Mouse (Mus musculus) spleen, adult 2 months (tissue): ENCODE measurements at regions not wholly inside any gene's neighbourhood (a gene's known extent, or its start where the extent isn't known, plus 50 kb on each side); places are given as distances from the start of the nearest gene placed in this dataset.

ENCODE experiments used
- DNase-seq, 2 experiments: peaks; one replicate each; pipeline versions ENCODE4 v3.0.0 to v3.0.0-alpha.2; 2012 to 2021; ENCODE audit warnings: low spot score in 2 of 2, low read depth in 1 of 2
- H3K27ac ChIP-seq: fragments of 200-500 bp; 2 replicates; pipeline ENCODE4 v1.5.1; 2012; ENCODE audit warnings: low read length, inconsistent platforms; ENCODE audit not compliant: insufficient read depth
- H3K27me3 ChIP-seq: fragments of 200-500 bp; 2 replicates; pipeline ENCODE4 v1.6.1; 2012; ENCODE audit warnings: mild to moderate bottlenecking, moderate library complexity, low read length, inconsistent platforms; ENCODE audit not compliant: control insufficient read depth, insufficient read depth
- H3K36me3 ChIP-seq: fragments of 200-500 bp; 2 replicates; pipeline ENCODE4 v1.6.1; 2012; ENCODE audit warnings: mild to moderate bottlenecking, low read length, inconsistent platforms; ENCODE audit not compliant: control insufficient read depth, insufficient read depth
- H3K4me1 ChIP-seq: fragments of 200-500 bp; 2 replicates; pipeline ENCODE4 v1.6.1; 2011; ENCODE audit warnings: inconsistent platforms; ENCODE audit not compliant: control insufficient read depth, insufficient read depth, insufficient read length
- H3K4me3 ChIP-seq: fragments of 200-500 bp; 2 replicates; pipeline ENCODE4 v1.5.1; 2011; ENCODE audit warnings: mild to moderate bottlenecking, inconsistent platforms; ENCODE audit not compliant: insufficient read depth, insufficient read length; ENCODE audit errors: extremely low read depth
- CTCF ChIP-seq: fragments of 200-500 bp; IDR thresholded peaks from 2 replicates; pipeline ENCODE4 v1.5.1; 2011; ENCODE audit warnings: mild to moderate bottlenecking, inconsistent platforms; ENCODE audit not compliant: insufficient read depth, insufficient read length, insufficient replicate concordance; ENCODE audit errors: extremely low read depth
- POLR2A ChIP-seq: fragments of 200-500 bp; IDR thresholded peaks from 2 replicates; pipeline ENCODE4 v1.6.1; 2011; ENCODE audit warnings: low read depth, low read length, inconsistent platforms
- WGBS: fragments of 180-500 bp; shearing (Covaris S2); methylation state at CpG from one replicate; pipeline ENCODE4 v1.1.7; 2018; 5-methylcytosine and 5-hydroxymethylcytosine counted together

DNA sequence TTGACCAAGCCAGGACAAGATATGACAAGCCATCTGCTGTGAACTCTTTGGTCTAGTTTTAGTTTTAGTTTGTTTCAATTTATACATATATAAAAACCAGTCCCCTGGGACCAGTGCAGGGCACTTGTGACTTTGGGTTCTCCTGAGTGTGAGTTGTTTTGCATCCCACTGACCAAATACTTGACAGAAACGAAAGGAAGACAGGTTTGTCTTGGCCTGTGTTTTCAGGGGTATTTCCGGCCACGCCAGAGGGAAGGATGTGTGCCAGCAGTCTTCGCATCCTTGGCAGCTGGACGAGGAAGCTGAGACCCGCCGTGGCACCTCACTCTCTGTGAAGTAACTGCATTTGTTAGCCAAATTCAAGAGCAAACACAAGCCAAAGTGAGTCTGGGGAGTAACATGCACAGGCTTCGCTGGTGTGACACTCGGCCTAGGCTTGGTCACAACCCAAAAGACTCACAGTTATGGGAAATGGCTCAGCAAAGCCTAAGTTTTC, 101.5 kb upstream of the Egln3 start:
- 75% methylated on average over 9 of the region's 9 CpGs for WGBS
- Histone ChIP-seq H3K27ac (no peak overlapping the region), H3K36me3 (no peaks in the 10 kb centered on the region), H3K4me3 (no peak overlapping the region), H3K27me3 (no peaks in the 10 kb centered on the region), H3K4me1 (no peaks in the 10 kb centered on the region)
- no peak for DNase-seq
- no peak for TF ChIP-seq CTCF
- no peak for TF ChIP-seq POLR2A

GRCm38 (mm10) chr12:54303746-54304145, 100.1 kb upstream of the Egln3 start:
- 86% methylated on average over 8 of the region's 8 CpGs for WGBS
- no peak for DNase-seq
- H3K4me1 ChIP-seq, result no peaks in the 10 kb centered on the region
- no peaks in the 10 kb centered on the region for H3K27me3 ChIP-seq
- TF ChIP-seq POLR2A (no peak), CTCF (no peak)
- no peak overlapping the region for H3K4me3 ChIP-seq
- no peak overlapping the region for H3K27ac ChIP-seq
- no peaks in the 10 kb centered on the region for H3K36me3 ChIP-seq

- no peaks in the 10 kb centered on the region for H3K27me3 ChIP-seq
- 78% methylated on average over 5 of the region's 5 CpGs for WGBS
- no peak for TF ChIP-seq CTCF
- TF ChIP-seq POLR2A, result no peak
Observed at GRCm38 (mm10) chr12:54299506-54299905, 95.8 kb upstream of the Egln3 start.

DNA sequence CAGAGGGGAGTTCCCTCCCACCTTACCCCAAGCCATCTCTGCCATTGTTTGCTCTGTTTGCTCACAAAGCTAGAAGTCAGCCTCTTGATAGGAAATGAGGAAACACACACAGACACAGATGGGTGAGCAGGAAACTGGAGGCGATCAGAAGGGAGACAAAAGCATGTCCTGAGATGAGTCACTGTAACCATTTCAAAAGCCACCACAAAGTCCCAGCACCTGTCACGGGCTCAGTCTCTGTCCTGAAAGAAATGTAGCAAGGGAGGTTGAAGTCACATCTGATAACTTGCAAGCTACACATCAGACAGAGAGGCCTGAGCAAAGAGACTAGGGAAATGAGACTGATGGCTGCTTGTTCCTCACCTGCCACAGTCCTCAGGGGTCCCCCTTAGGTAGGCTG, 89.6 kb upstream of the Egln3 start:
- DNase-seq, result peak in 1 of 2 experiments; percentile 18
- H3K4me3 ChIP-seq, result no peak overlapping the region
- no peaks in the 10 kb centered on the region for H3K27me3 ChIP-seq
- H3K36me3 ChIP-seq, result no peaks in the 10 kb centered on the region
- 6% methylated on average over 2 of the region's 2 CpGs for WGBS
- no peak for TF ChIP-seq CTCF
- no peak for TF ChIP-seq POLR2A
- H3K27ac ChIP-seq, result no peak overlapping the region
- no peaks in the 10 kb centered on the region; the same call in 1 of the 2 replicates for H3K4me1 ChIP-seq

More at GRCm38 (mm10) chr12:54299506-54299905, 95.8 kb upstream of the Egln3 start:
- no peak overlapping the region for H3K27ac ChIP-seq
- no peak overlapping the region for H3K4me3 ChIP-seq
- DNase-seq, result no peak
- H3K36me3 ChIP-seq, result no peaks in the 10 kb centered on the region
- no peaks in the 10 kb centered on the region for H3K4me1 ChIP-seq

DNA sequence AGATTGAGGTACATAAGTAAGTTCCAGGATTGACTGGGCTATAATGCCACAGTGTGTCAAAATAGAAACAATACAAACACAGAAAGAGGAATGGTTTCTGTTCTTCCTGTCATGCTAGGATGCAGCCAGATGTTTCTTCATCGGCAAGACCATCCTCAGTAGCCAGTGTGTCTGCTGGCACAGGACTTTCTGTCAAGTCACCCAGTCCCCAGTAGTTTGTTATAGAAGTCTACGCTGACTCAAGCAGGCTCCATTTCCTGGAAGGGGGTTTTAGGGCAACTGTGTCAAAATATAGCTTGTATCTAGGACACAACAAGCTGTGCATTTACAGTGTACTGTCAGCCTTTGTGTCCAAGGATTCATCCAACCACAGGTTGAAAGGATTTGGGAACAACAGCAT, 86.7 kb upstream of the Egln3 start:
- TF ChIP-seq CTCF, result no peak
- Histone ChIP-seq H3K4me3 (no peak overlapping the region), H3K27ac (no peak overlapping the region), H3K27me3 (no peaks in the 10 kb centered on the region), H3K4me1 (no peaks in the 10 kb centered on the region; the same call in 1 of the 2 replicates), H3K36me3 (no peaks in the 10 kb centered on the region)
- no peak for DNase-seq
- 46% methylated on average over 2 of the region's 2 CpGs for WGBS

- TF ChIP-seq CTCF (no peak), POLR2A (no peak)
- Histone ChIP-seq H3K27me3 (no peaks in the 10 kb centered on the region), H3K27ac (no peak overlapping the region), H3K36me3 (no peaks in the 10 kb centered on the region), H3K4me1 (no peaks in the 10 kb centered on the region; the same call in 1 of the 2 replicates), H3K4me3 (no peak overlapping the region)
- 87% methylated on average over 4 of the region's 4 CpGs for WGBS
- no peak for DNase-seq
Observed at GRCm38 (mm10) chr12:54288747-54289146, 85.1 kb upstream of the Egln3 start.

DNA sequence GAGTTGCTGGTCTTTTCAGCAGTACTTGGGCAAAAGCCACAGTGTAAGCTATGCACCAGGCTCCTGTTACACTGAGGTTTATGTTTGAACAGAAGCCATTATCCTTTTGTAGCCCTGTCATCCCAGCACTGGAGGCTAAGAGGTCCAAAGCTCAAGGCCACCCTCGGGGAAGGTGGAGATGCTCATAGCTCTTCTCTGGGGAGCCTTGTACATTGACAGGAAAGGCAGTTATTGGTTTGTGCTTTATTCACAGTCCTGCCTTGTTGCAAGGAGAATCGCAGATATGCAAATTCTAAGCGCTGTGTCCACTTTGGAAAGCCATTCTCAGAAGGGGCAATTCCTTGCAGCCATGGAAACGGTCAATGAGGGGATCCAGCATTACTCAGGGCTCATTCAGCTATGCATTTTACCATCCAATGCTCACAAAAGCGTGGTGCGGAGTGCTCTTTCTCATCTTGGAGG, 84.4 kb upstream of the Egln3 start:
- WGBS, result 87% methylated on average over 6 of the region's 6 CpGs
- H3K36me3 ChIP-seq, result no peaks in the 10 kb centered on the region
- no peak overlapping the region for H3K27ac ChIP-seq
- TF ChIP-seq CTCF, result no peak
- no peak for TF ChIP-seq POLR2A
- no peaks in the 10 kb centered on the region for H3K27me3 ChIP-seq
- DNase-seq, result no peak
- no peaks in the 10 kb centered on the region for H3K4me1 ChIP-seq
- no peak overlapping the region for H3K4me3 ChIP-seq
